Mouse (Mus musculus) urinary bladder, postnatal 0 days (tissue): ENCODE measurements around the gene Uts2. TPM values are rescaled to one million over a fixed set of nuclear protein-coding genes. Genes with fewer than 3 reads are reported as not detected.

Source experiments
- polyA plus RNA-seq: library from polyadenylated mRNA; unstranded; fragments of >200 nt; fragmentation: Nextera tagmentation; extraction: Ambion mirVana; gene quantifications from 2 replicates; pipeline ENCODE4 v1.2.1, GENCODE M21; 2015

Gene Uts2
- polyA plus RNA-seq: not detected in 2 replicates

GRCm38 (mm10) chr4:150996797-150997196 is at the start of gene Uts2:
Gene Uts2 (plus strand): TSS chr4:150997097.

GRCm38 (mm10) chr4:151044037-151044943 is 47.4 kb downstream of the Uts2 start, which contains the start of gene Per3:
Gene Per3 (minus strand): TSS chr4:151044665.

Other genes starting within 250 kb of the Uts2 start
- gene Errfi1, start 143.2 kb upstream of the Uts2 start, polyA plus RNA-seq: 37.5 and 40.2 TPM in 2 replicates
- 299 and 301 TPM in 2 replicates for gene Park7, start 82.7 kb upstream of the Uts2 start, polyA plus RNA-seq
- 1.2 and 1.8 TPM in 2 replicates for gene Tnfrsf9, start 82.5 kb upstream of the Uts2 start, polyA plus RNA-seq
- 4.4 and 4.8 TPM in 2 replicates for gene Per3, start 47.6 kb downstream of the Uts2 start, polyA plus RNA-seq
- gene Vamp3, start 60.9 kb downstream of the Uts2 start, polyA plus RNA-seq: 106 and 117 TPM in 2 replicates
- gene Gm13090, start 92.5 kb downstream of the Uts2 start, polyA plus RNA-seq: not detected in 2 replicates